Mouse (Mus musculus): ENCODE measurements at regions not wholly inside any gene's neighbourhood (a gene's known extent, or its start where the extent isn't known, plus 50 kb on each side); places are given as distances from the start of the nearest gene placed in this dataset.

DNA sequence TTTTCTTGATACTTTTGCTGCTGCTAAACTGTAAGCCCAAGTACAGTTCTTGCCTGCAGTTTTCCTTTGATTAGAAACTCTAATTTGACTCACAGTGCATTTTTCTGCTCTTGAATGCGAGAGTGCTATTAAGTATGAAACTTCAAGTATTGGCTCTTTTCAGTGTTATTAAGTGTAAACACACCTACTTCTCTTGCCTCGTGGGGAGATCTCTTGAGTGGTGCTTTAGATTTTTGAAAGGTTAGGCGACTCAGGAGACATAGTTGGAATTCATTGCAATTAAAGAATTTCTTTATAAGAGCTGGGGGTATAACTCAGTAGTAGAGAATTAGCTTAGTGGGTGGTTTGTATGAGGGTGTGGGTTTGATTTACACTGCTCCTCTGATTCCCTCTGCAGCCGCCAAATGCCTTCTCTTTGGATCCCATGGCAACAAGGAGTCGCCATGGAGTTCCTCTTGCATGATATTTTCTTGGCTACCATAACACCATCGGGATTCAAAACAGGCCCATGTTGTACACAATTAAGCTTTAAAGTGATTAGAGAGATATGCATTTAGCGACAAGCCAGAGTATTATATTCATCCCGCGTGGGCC is 88.1 kb upstream of the Rxylt1 start:
- Histone ChIP-seq H3K4me2 (ENCODE audit: low read depth, low read length) (no peak overlapping the region), H3K9ac (replicated peaks) (no peak overlapping the region), H3K4me3 (ENCODE audit: low read depth, low read length) (no peak overlapping the region), H3K9me3 (ENCODE audit: low read length) (no peaks in the 10 kb centered on the region), H3K27ac (ENCODE audit: low read depth) (no peak overlapping the region), H3K4me1 (ENCODE audit: insufficient read depth) (no peaks in the 10 kb centered on the region), H3K27me3 (ENCODE audit: insufficient read depth, low read length) (no peaks in the 10 kb centered on the region), H3K36me3 (replicated peaks; ENCODE audit: insufficient read depth, low read length) (no peaks in the 10 kb centered on the region)
- TF ChIP-seq CTCF (IDR thresholded peaks at IDR 0.05; ENCODE audit: low read depth): no peak
- no peak for TF ChIP-seq EP300 (IDR thresholded peaks at IDR 0.05; ENCODE audit: low read depth)
- DNase-seq (no peak), ATAC-seq (no peak)
- WGBS (ENCODE audit: insufficient replicate concordance): 80% methylated on average over 9 of the region's 9 CpGs

DNA sequence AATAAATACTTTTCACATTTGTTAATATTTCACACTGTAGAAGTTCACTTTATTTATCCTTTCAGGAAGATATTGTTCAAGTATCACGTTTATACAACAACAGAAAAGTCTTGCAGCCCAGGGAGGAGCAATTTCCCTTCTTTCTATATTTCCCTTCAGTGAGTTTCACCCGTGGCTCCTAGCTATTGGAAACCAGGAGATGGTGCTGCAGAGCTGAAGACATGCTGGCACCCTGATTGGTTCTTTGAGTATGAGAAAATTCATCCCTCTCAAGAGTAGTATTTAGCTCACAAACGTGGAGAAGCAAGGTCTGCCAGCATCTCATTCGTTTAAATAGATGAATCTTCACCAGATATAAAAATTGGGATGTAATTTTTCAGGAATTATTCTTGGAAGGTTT is 85.9 kb upstream of the Rxylt1 start:
- Histone ChIP-seq H3K27ac (ENCODE audit: low read depth) (no peak overlapping the region), H3K4me2 (ENCODE audit: low read depth, low read length) (no peak overlapping the region), H3K4me1 (ENCODE audit: insufficient read depth) (no peaks in the 10 kb centered on the region), H3K4me3 (ENCODE audit: low read depth, low read length) (no peak overlapping the region), H3K9ac (replicated peaks) (no peak overlapping the region), H3K9me3 (ENCODE audit: low read length) (no peaks in the 10 kb centered on the region), H3K27me3 (ENCODE audit: insufficient read depth, low read length) (no peaks in the 10 kb centered on the region), H3K36me3 (replicated peaks; ENCODE audit: insufficient read depth, low read length) (no peaks in the 10 kb centered on the region)
- peak; percentile 24 for DNase-seq
- ATAC-seq: no peak
- 15% methylated on average over 4 of the region's 4 CpGs for WGBS (ENCODE audit: insufficient replicate concordance)
- TF ChIP-seq CTCF (IDR thresholded peaks at IDR 0.05; ENCODE audit: low read depth) (peak; percentile 63), EP300 (IDR thresholded peaks at IDR 0.05; ENCODE audit: low read depth) (no peak)

DNA sequence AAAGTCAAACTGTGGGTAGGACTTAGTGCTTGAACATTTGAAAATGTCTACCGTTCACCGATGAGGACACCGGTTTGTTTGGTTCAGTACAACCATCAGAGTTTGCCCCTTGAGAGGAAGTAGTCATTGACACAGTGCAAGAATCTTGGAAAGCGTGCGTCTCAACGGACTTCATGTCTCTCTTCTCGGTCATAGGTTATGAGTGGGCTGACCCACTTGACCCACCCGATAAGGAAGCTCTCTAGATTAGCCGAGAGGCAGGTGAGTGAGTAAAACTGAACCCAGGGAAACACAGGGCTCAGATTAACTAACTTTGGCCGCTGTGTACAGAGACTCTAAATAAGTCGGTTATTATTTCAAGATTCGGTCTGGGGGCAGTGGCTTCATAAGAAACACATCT is 51.9 kb upstream of the Rxylt1 start:
- no peaks in the 10 kb centered on the region for H3K4me1 ChIP-seq (ENCODE audit: insufficient read depth)
- 86% methylated on average over 12 of the region's 12 CpGs for WGBS (ENCODE audit: insufficient replicate concordance)
- no peak for ATAC-seq
- H3K4me3 ChIP-seq (ENCODE audit: low read depth, low read length): no peak overlapping the region
- H3K27me3 ChIP-seq (ENCODE audit: insufficient read depth, low read length): no peaks in the 10 kb centered on the region
- H3K27ac ChIP-seq (ENCODE audit: low read depth): no peak overlapping the region
- H3K36me3 ChIP-seq (replicated peaks; ENCODE audit: insufficient read depth, low read length): no peaks in the 10 kb centered on the region
- H3K9me3 ChIP-seq (ENCODE audit: low read length): no peaks in the 10 kb centered on the region
- no peak overlapping the region for H3K9ac ChIP-seq (replicated peaks)
- TF ChIP-seq CTCF (IDR thresholded peaks at IDR 0.05; ENCODE audit: low read depth) (no peak), EP300 (IDR thresholded peaks at IDR 0.05; ENCODE audit: low read depth) (no peak)
- no peak for DNase-seq
- H3K4me2 ChIP-seq (ENCODE audit: low read depth, low read length): no peak overlapping the region

DNA sequence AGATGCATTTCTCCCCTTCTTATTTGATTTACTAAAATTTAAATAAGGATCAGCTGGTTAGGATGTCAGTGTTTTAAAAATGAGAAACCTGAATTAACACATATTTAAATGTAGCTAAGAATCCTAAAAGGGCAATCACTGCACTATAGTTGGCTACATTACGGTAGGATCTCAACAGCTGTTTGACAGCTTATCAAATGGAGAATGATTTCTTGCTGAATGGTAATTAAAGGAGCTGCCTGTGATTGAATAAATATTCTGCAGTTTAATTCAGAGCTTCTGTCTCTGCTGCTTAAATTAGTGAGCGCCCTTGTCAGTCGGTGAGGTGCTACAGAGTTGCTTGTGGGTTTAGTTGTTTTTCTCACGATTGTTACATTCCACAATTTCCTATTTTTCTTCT is 51.4 kb upstream of the Rxylt1 start:
- no peaks in the 10 kb centered on the region for H3K9me3 ChIP-seq (ENCODE audit: low read length)

More for the DNA sequence above, 51.4 kb upstream of the Rxylt1 start:
- Histone ChIP-seq H3K4me1 (ENCODE audit: insufficient read depth) (no peaks in the 10 kb centered on the region), H3K4me3 (ENCODE audit: low read depth, low read length) (no peak overlapping the region), H3K4me2 (ENCODE audit: low read depth, low read length) (no peak overlapping the region), H3K27ac (ENCODE audit: low read depth) (no peak overlapping the region), H3K36me3 (replicated peaks; ENCODE audit: insufficient read depth, low read length) (no peaks in the 10 kb centered on the region), H3K27me3 (ENCODE audit: insufficient read depth, low read length) (no peaks in the 10 kb centered on the region), H3K9ac (replicated peaks) (no peak overlapping the region)
- 86% methylated on average over 4 of the region's 4 CpGs for WGBS (ENCODE audit: insufficient replicate concordance)
- TF ChIP-seq CTCF (IDR thresholded peaks at IDR 0.05; ENCODE audit: low read depth) (no peak), EP300 (IDR thresholded peaks at IDR 0.05; ENCODE audit: low read depth) (no peak)
- DNase-seq (no peak), ATAC-seq (no peak)

Measured in liver, postnatal 0 days (tissue).